Mouse (Mus musculus): Measurements from ENCODE around the gene Bcl11a.

Bcl11a gene

GRCm38 (mm10) chr11:24077795-24078705 lies at the start of gene Bcl11a:
TSS of gene Bcl11a (plus strand) at chr11:24078056.
- in situ Hi-C loops (cut with MboI, MseI), result no loop called here

- in situ Hi-C loops (cut with MboI, MseI), result loop anchor here (10.0 to 25.0 kb wide), 4 partner anchors 611 to 1821 kb away; no protein-coding TSS in a partner anchor
These were observed 33.8 kb upstream of the Bcl11a start for GRCm38 (mm10) chr11:24044025-24044424.

- in situ Hi-C loops (cut with MboI, MseI), result loop anchor here (5.0 to 25.0 kb wide), 5 partner anchors 605 to 1815 kb away; no protein-coding TSS in a partner anchor
These were observed 28.4 kb upstream of the Bcl11a start for GRCm38 (mm10) chr11:24049226-24050031.

- in situ Hi-C loops (cut with MboI, MseI), result no loop called here
These were observed 27.7 kb upstream of the Bcl11a start for GRCm38 (mm10) chr11:24050032-24050757.

DNA sequence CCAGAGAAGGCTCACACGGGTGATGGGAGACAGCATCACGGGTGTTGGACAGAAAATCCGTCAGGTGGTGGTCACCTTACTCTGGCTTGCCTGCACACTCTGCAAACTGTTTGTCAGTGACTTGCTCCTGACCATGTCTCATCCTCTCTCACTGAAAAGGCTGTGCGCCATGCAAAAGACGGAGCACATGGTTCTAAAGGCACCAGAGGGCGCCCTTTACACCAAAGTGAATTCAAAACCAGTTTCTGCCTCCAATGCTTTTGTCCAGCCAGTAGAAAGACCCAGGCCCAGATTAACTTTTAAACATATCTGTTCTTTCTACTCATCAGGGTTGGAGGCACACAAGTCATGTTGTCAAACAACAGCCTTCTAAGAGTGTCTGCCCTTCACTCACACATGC lies 25.0 kb upstream of the Bcl11a start:
- in situ Hi-C loops (cut with MboI, MseI), result no loop called here

GRCm38 (mm10) chr11:24059137-24059536 lies 18.7 kb upstream of the Bcl11a start:
- in situ Hi-C loops (cut with MboI, MseI), result no loop called here

DNA sequence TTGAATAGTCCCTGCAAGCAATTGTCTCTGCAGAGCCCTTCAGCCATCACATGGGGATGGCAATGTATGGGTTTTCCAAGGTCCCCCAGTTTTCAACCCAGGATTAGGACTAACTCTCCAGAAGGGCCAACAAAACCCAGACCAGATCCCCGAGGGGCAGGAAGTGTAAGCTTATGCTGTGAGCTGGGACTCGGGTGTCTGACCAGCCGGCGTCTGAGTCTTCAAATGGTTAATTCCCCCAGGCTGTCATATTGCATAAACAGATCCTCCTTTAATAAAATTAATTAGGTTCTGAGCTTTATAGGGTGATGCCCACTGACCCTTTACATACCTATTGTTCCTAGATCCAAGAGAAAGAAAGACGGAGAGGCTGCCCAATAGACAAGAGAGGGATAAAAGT lies 17.4 kb upstream of the Bcl11a start:
- in situ Hi-C loops (cut with MboI, MseI), result no loop called here

- in situ Hi-C loops (cut with MboI, MseI), result no loop called here
These were observed 16.0 kb upstream of the Bcl11a start for GRCm38 (mm10) chr11:24061819-24062218.

DNA sequence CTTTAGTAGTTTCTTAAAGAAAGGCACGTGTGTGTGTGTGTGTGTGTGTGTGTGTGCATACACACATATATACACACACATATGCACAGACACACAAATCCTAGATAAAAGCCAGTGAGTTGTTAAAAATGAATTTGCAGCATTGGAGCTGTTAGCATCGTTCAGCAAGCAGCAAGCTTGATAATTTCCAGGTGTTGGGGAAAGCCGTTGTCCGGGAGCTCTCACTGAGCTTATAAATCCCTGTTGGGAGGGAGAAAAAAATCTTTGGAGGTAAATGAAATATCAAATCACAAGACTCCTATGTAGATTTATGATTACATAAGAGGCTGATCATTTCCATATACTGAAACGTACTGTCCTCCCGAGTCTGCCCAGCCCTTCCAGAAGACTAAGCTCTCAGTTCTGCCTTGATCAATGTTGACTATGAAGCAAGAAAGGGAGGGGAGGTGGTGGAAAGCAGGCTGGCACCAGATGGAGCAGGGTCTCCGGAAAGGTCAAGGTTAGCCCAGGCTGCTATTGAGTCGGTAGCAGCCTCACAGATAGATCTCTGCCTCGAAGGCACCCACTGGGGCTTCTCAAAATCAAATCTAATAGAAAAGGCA lies 15.3 kb upstream of the Bcl11a start:
- in situ Hi-C loops (cut with MboI, MseI), result no loop called here

DNA sequence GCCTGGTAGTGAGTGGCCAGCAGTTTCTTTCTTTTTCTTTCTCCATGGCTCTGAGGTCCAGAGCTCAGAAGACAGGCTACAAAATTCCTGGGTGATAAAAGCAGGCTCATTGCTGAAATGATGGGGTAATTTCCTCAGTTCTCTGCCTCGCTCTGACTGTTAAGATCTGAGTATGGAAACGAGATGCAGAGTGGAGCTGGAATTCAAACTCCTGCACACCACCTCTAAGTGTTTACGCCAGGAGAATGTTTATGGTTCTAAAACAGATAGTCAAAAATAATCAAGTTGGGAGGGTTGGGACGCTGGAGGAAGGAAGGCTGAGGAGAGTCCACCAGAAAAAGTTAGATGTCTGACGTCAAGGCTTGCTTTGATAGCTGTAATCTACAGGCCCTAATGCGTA lies 13.6 kb upstream of the Bcl11a start:
- in situ Hi-C loops (cut with MboI, MseI), result no loop called here

DNA sequence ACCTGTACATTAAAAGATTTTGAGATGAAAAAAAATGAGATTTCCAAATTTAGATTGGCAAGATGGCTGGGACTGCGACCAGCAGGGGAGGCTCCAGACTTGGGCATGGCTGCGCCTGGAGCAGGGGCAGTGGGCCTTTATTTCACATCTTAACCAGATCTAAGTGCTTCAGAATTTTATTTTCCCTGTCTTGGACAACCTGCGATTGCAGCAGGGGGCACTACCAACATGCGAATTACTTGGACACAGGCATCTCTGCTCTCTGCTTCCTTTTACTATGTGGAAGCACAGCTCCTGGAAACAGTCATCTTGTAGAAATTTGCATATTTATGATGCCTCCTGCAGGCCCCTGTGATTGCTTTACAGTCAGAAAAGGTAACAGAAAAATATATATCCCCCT lies 12.5 kb upstream of the Bcl11a start:
- in situ Hi-C loops (cut with MboI, MseI), result no loop called here

GRCm38 (mm10) chr11:24074021-24074591 lies 3.8 kb upstream of the Bcl11a start:
- in situ Hi-C loops (cut with MboI, MseI), result no loop called here

GRCm38 (mm10) chr11:24074634-24075104 lies 3.2 kb upstream of the Bcl11a start, which contains the start of gene A830031A19Rik:
TSS of gene A830031A19Rik (minus strand) at chr11:24075054.
- in situ Hi-C loops (cut with MboI, MseI), result no loop called here

DNA sequence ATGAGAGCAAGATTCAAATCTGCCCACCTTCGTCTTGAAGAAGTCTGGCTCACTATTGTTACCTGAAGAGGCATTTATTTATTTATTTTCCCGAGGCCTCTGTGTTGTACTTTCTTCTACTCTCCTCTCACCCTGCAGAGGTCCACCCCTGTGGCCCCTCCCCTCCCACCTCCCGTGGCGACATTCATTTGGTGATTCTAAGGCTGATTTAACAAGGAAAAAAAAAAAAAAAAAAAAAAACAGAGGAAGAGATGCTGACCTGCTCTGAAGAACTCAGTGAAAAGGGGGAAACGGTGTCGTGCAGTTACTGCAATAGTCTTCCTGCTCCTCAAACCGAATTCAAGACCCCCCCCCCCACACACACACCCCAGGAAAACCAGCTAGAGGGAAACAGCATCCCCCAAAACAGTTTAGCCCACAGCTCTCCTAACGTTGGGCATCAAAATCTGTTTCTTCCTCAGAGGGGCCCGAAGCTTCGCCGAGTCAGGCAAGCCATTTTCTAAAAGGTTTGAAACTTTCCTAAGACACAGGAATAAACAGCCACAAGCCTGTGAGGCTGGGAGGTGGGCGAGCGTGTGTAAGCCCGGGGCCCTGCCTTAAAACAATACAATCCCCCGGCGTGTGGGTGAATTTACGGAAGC lies 2.2 kb upstream of the Bcl11a start:
- in situ Hi-C loops (cut with MboI, MseI), result no loop called here

GRCm38 (mm10) chr11:24076127-24076650 lies 1.7 kb upstream of the Bcl11a start:
- in situ Hi-C loops (cut with MboI, MseI), result no loop called here

DNA sequence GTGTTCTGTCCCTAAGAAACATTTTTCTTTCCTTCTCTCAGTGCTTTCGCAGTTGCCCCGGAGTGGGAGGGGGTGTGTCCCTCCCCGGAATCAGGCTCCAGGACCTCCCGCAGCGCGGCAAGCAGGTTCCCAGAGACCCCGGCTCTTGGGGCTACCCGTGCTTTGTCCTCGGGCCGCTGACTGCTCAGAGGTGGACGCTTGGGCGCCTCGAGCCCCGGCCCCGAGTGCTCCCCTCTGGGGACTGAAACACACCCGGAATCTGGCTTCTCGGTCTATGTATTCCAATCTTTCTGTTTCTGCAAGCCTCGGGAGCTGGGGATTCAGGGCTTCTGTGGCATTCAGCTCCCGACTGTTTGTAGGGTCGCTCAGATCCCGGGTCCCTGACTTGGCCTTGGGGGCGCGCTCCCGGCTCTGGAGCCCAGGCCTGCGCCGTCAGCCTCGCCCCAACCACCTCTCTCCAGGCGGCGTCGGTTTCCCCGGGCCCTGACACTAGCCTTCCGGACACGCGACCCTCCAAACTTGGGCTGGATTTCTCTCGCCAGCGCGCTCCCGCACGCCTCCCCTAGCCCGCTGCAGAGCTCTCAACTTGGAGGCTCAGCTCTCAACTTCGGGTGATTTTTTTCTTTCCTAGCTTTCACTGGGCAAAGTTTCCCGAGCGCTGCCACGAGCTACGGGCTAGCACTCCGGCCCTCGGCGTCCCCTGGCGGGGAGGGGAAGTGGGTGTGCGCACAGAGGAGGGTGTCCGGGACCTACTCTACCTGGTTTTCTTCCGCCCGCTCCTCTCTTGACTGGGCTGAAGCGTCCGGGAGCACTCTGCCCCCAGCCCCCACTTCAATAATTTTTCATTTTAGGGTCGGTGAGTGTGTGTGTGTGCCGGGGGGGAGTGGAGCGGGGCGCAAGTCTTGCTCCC lies 780 bp upstream of the Bcl11a start:
- in situ Hi-C loops (cut with MboI, MseI), result no loop called here

- in situ Hi-C loops (cut with MboI, MseI), result no loop called here
These were observed 955 bp downstream of the Bcl11a start for GRCm38 (mm10) chr11:24078706-24079316.

All from T-helper 17 cell (primary cell).